Mouse (Mus musculus) thymus, adult 2 months (tissue): ENCODE results near the gene Snd1. TPM values are rescaled to one million over a fixed set of nuclear protein-coding genes. Genes with fewer than 3 reads are reported as not detected.
"Not testable (repeated sequence)": the region's sequence is repeated elsewhere in the genome, so short reads cannot be mapped to it uniquely, and the experiment has no call there.

Experiments used
- DNase-seq: peaks from one replicate; pipeline ENCODE4 v3.0.0; 2021
- H3K27ac ChIP-seq: fragments of 200-500 bp; 2 replicates; pipeline ENCODE4 v1.5.1; 2012; ENCODE audit warnings: low read length, control low read depth; ENCODE audit not compliant: control insufficient read depth, insufficient read depth
- H3K27me3 ChIP-seq: fragments of 200-500 bp; 2 replicates; pipeline ENCODE4 v1.6.1; 2012; ENCODE audit warnings: mild to moderate bottlenecking, low read length, moderate library complexity, mixed read lengths; ENCODE audit not compliant: control insufficient read depth, insufficient read depth
- H3K36me3 ChIP-seq: fragments of 200-500 bp; 2 replicates; pipeline ENCODE4 v1.6.1; 2012; ENCODE audit warnings: mild to moderate bottlenecking, low read length, moderate library complexity; ENCODE audit not compliant: control insufficient read depth, insufficient read depth
- H3K4me1 ChIP-seq: fragments of 200-500 bp; replicated peaks from 2 replicates; pipeline ENCODE4 v1.6.1; 2012; ENCODE audit warnings: low read length; ENCODE audit not compliant: control insufficient read depth, insufficient read depth
- H3K4me3 ChIP-seq: fragments of 200-500 bp; 2 replicates; pipeline ENCODE4 v1.5.1; 2012; ENCODE audit warnings: mild to moderate bottlenecking, low read length, control low read depth, moderate library complexity; ENCODE audit not compliant: control insufficient read depth, insufficient read depth
- CTCF ChIP-seq: fragments of 200-500 bp; IDR thresholded peaks from 2 replicates; pipeline ENCODE4 v1.5.1; 2012; ENCODE audit warnings: mild to moderate bottlenecking, control low read depth, low read length, moderate library complexity, borderline replicate concordance; ENCODE audit not compliant: control insufficient read depth, poor library complexity, insufficient read depth; ENCODE audit errors: extremely low read depth
- POLR2A ChIP-seq: fragments of 200-500 bp; IDR thresholded peaks from 2 replicates; pipeline ENCODE4 v1.6.1; 2012; ENCODE audit warnings: mild to moderate bottlenecking, low read length, control low read depth, moderate library complexity; ENCODE audit not compliant: control insufficient read depth, poor library complexity, insufficient read depth; ENCODE audit errors: extremely low read depth
- WGBS: fragments of 180-500 bp; shearing (Covaris S2); methylation state at CpG from one replicate; pipeline ENCODE4 v1.1.7; 2018; 5-methylcytosine and 5-hydroxymethylcytosine counted together
- polyA plus RNA-seq: library from polyadenylated mRNA; depleted of rRNA; stranded (reverse); fragments of >200 nt; gene quantifications from 2 replicates; pipeline ENCODE4 v1.2.3, GENCODE M21; 2012

Snd1 gene
- polyA plus RNA-seq, 1 experiment = 79.3 TPM

DNA sequence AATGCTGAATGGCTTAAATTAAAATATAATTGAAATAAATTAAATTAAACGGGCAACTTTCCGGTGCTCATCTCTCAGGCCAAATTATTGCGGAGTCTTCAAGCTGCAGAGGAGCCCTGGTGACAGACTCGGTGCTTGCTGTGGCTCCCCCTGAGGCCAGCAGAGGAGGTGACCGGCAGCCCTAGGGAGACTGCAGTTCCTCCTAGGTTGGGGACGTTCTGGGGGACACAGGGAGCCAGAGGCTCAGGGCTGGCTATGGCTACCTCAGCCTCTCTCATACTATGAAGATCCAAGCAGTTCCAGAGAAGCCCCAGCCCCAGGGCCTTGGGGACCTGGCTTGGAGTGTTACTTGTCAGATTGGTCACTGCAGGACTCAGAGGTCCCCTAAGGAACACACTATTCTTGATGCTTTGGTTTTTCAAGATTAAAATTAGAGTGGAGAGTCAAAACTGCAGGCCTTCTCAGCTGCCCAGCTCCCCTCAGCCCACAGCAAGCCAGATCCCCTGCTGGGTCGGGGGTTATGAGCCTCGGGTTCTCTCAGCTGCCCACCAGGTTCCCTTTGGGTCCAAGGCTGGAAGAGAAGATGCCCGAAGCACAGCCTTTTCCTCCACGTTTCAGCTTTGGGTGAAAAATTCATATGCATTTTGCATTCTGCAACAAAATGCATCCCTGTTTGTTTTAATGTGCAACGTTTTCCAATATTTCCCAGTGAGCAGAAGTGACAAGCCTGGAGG lies 448.3 kb downstream of the Snd1 start:
- Histone ChIP-seq H3K36me3 (no peaks in the 10 kb centered on the region), H3K4me1 (no peaks in the 10 kb centered on the region), H3K27me3 (no peaks in the 10 kb centered on the region), H3K27ac (no peak overlapping the region), H3K4me3 (no peak overlapping the region)
- DNase-seq = no peak
- 88% methylated on average over 11 of the region's 11 CpGs for WGBS
- TF ChIP-seq POLR2A = no peak
- no peak for TF ChIP-seq CTCF

- WGBS = 93% methylated on average over 10 of the region's 10 CpGs
- H3K4me1 ChIP-seq = no peaks in the 10 kb centered on the region
- H3K4me3 ChIP-seq = no peak overlapping the region
- H3K27me3 ChIP-seq = no peaks in the 10 kb centered on the region
- no peaks in the 10 kb centered on the region for H3K36me3 ChIP-seq
- TF ChIP-seq CTCF (no peak), POLR2A (no peak)
- H3K27ac ChIP-seq = no peak overlapping the region
- no peak for DNase-seq
These were observed 448.9 kb downstream of the Snd1 start for GRCm38 (mm10) chr6:28923837-28924236.

DNA sequence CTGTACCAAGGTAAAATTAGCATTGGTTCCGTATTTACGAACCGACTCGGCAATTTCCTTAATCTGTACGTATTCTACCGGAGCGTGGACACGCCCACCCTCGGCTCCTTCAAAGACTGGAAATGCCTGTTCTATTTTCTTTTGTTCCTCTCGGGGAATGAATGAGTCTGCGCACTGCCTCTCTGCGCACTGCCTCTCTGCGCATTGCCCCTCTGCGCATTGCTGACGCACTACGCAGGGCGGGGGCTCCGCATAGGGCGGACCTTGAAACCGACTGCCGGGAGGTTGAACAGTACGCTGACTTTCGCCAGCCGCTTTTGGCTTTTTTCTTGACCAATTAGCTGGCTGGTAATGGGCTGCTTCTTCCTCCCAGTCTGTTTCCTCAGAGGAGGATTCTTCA lies 453.0 kb downstream of the Snd1 start:
- not testable (repeated sequence) for H3K27ac ChIP-seq, H3K4me3 ChIP-seq, H3K27me3 ChIP-seq, H3K36me3 ChIP-seq, DNase-seq, H3K4me1 ChIP-seq
- WGBS = 74% methylated on average over 11 of the region's 24 CpGs

- H3K4me3 ChIP-seq = peak overlapping the region; percentile 40
- not testable (repeated sequence) for H3K4me1 ChIP-seq, H3K27me3 ChIP-seq, DNase-seq, H3K36me3 ChIP-seq
- peak overlapping the region; percentile 89 for H3K27ac ChIP-seq
- WGBS = 73% methylated on average over 20 of the region's 25 CpGs
These were observed 454.3 kb downstream of the Snd1 start for GRCm38 (mm10) chr6:28929169-28929803.

GRCm38 (mm10) chr6:28931234-28931633 lies 456.3 kb downstream of the Snd1 start:
- Histone ChIP-seq H3K27me3 (no peaks in the 10 kb centered on the region; the same call in 1 of the 2 replicates), H3K27ac (no peak overlapping the region), H3K36me3 (no peaks in the 10 kb centered on the region), H3K4me3 (no peak overlapping the region), H3K4me1 (no peaks in the 10 kb centered on the region)
- WGBS = 80% methylated on average over 9 of the region's 9 CpGs
- TF ChIP-seq CTCF = no peak
- no peak for TF ChIP-seq POLR2A
- no peak for DNase-seq

DNA sequence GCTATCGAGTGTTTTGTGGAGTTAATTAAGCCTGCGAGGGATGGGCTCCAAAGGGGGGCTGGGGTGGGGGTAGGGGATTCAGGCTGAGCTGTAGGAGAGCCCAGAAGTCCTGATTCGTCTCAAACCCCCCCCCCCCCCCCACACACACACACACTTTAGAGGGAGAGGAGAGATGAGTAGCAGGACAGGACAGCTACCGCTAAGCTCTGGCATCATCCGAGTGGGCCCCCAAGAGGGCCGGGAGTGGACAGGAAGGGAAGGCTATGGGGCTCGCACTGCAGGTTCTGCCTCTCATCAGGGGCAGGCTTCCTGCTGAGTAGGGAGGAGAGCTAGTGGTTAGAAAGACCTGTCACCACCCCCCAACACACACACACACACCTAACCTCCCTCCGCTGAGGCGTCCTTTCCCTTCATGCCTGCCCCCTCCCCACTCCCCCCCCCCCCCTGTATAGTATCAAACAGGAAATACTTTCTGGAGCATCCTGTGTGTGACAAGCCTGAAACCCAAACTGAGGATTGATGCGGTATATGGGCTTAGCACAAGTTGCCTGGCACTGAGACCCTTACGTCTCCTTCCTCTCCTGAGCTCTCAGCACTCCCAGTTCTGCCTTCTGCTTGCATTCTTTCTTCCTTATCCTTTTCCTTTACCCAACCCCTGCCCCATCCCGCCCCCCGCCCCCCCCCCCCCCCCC lies 456.8 kb downstream of the Snd1 start:
- Histone ChIP-seq H3K4me1 (no peaks in the 10 kb centered on the region), H3K27ac (no peak overlapping the region), H3K27me3 (no peaks in the 10 kb centered on the region; the same call in 1 of the 2 replicates), H3K36me3 (no peaks in the 10 kb centered on the region), H3K4me3 (no peak overlapping the region)
- DNase-seq = no peak
- TF ChIP-seq POLR2A (no peak), CTCF (no peak)
- 15% methylated on average over 11 of the region's 13 CpGs for WGBS

DNA sequence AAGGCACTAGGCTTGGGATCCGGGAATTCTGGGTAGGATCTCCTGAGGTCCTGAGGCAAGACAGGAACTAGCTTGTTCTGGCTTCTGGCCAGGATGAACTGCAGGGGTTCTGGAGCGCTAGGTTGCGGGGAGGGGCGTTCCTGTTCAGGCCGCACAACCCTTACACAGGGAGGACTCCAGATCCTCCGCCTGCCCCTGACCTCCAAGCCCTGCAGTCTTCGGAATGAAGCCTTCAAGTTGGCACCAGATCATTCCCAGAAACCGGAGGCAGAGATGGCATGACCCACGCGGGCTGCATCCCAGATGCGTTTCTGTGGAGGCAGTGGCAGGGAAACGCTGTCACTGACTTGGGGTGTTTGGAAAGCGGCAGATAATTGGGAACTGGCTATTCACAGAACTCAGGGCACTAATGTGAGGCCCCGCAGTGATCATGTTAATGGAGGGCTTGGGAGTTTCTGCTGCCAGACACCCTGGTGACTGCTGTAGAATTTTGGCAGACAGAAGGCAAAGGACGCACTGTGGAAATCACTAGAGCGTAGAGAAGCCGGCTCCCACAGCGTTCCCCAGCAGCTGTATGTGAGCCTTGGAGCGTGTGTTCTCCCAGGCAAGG lies 457.5 kb downstream of the Snd1 start:
- no peak for DNase-seq
- Histone ChIP-seq H3K4me1 (no peaks in the 10 kb centered on the region), H3K4me3 (no peak overlapping the region), H3K36me3 (no peaks in the 10 kb centered on the region), H3K27me3 (no peaks in the 10 kb centered on the region; the same call in 1 of the 2 replicates), H3K27ac (no peak overlapping the region)
- no peak for TF ChIP-seq CTCF
- no peak for TF ChIP-seq POLR2A
- 49% methylated on average over 19 of the region's 19 CpGs for WGBS
